Mouse (Mus musculus): ENCODE data around the gene Nt5e.

Nt5e gene

DNA sequence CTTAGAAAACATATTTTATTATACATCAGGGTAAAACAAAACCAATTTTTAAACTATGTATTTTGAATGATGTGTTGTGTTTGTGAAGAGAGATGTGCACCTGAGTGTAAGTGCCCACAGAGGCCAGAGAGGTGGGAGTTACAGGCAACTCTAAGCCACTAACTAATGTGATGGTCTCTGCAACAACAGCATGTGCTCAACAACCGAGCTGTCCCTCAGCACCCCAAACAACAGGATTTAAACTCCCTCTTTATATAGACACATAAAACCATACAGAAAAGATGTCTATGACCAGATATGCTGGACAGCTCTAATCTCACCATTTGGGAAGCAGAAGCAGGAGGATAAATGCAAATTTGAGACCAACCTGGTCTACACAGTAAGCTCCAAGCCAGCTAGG lies 53.5 kb downstream of the Nt5e start:
- no peak for DNase-seq (ENCODE audit: low read depth, low spot score)

DNA sequence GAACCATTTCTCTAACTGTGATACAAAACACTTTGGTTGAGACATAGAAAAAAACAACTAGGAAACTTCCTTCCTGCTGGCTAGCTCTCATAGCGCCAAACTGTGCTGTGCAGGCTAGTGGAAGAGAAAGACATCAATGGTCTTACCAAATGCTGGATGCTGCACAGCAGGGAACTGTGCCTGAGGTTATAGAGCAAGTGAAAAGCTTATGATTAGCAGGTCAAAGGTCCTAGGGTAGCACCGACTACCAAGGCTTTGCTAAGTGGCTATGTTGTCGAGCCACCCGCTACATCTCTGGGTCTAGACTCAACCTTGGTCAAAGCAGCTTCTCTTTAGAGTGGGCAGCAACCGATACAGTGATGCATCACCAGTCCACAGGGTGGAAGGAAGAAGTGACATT lies 61.8 kb downstream of the Nt5e start:
- DNase-seq (ENCODE audit: low read depth, low spot score), result no peak

DNA sequence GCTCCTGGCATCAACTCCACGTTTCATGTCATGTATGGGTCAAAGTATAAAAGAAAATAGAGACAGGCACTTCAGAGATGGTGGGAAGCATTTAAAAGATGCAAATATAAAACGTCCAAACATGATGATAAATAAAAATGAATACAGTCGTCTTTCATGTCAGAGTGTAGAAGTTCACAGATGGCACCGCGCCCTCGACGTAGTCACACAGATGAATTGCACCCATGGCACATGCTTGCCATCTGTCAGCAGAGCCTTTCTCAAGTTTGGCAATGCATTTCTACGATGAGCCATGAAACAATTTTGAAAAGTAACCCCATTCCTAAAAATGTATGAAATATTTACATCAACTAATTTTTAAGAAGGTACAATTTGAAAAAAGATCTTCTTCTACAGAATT lies 67.9 kb downstream of the Nt5e start:
- no peak for DNase-seq (ENCODE audit: low read depth, low spot score)

DNA sequence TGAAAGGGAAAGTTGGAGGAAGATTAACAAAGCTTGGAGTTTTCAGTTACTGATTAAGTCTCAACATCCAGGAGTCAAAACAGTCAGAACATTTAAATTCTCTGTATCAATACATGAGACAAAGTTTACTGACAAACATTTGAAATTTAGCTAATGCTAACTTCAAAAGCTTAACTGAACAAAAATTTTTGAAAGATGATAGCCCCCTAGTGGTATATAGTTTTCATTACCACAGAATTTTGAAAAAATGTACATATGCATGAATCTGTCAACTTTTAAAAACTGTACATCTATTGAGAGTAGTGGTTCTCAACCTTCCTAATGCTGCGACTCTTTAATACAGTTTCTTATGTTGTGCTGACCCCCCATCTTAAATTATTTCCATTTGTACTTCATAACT lies 71.5 kb downstream of the Nt5e start:
- no peak for DNase-seq (ENCODE audit: low read depth, low spot score)

DNA sequence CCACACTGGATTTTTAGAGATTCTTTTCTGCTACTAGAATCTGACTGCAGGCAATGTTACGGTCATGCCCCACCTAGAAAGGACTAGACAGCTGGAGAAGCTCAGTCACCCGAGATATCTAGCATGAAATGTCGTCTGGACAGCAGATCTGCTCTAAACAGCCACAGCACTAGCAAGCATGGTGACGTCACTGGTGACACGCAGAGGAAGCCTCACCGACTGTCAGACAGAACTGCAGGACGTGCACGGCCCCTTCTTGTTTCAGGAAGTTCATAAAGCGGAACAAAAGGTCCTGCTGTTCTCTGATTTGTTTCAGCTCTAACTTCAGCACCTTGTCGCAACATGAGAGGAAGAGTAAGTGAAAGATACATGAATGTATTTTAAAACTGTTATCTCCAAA lies 77.1 kb downstream of the Nt5e start:
- DNase-seq (ENCODE audit: low read depth, low spot score), result no peak

DNA sequence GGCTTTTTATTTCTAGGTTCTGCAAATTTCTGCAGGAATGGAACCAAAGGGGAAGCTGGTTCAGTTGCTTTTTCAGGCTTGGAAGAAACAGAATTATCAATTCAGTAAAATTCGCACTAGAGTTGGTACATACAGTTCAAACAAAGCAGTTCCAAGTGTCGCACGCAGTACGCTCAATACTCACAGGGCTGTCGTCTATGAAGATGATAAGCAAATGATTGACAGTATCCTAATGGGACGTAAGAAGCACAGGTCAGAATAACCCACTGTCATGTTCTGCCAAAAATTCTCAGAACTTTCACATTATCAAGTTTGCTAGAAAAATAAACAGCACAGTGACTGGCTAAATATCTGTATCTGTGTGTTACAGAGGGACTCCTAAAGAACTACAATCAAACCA lies 77.5 kb downstream of the Nt5e start:
- DNase-seq (ENCODE audit: low read depth, low spot score), result no peak

DNA sequence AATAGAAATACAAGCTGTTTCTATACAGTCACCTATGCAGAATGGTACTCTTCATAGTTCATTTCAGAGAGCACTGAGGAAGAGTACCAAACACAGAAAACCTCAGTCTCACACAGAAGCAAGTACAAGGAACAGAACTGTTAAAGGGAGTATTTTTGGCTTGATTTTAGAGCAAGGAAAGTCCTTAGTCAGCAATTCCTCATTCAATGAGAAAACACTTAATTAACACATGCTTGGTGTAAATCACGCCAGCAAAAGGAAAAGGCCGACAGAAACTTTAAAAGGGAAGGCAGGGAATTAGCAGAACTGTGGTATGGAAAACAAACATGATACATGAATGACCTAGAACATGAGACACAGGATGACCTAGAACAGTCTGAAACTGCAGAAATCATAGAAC lies 83.0 kb downstream of the Nt5e start:
- no peak for DNase-seq (ENCODE audit: low read depth, low spot score)

DNA sequence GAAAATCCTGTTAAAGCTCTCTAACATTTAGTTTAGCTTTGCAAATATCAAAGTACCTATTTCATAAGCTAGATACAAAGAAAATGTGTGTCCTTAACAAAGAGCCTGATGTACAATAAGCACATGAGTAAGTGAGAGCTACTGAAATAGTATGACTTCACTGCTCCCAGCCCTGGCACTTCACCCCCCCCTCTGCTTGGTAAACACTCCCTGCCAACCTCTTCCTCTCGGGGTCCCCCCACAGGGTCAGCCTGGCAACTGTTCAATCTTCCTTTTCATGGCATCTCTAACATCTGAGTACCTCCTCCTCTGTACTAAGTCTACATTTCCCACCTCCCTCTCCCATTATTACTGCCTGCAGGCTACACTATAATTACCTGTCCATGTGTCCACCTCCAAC lies 89.8 kb downstream of the Nt5e start:
- DNase-seq (ENCODE audit: low read depth, low spot score), result no peak
